8 mouse cellular contexts compared by ENCODE assay signal in genomic region chr16:18400472-18401216, GRCm38 (mm10). TPM values are rescaled to one million over a fixed set of nuclear protein-coding genes. Genes with fewer than 3 reads are reported as not detected.
A peak's percentile ranks its signal among the peaks of the same experiment; 100 is the strongest.
DNase-seq lines count a peak whose midpoint lies in the region; ATAC-seq lines count a peak whose summit lies in the region.

No protein-coding gene starts in this region.

- no peak overlapping the region; the same call in 1 of the 2 replicates for H3K4me2 ChIP-seq in hindbrain, embryonic 16.5 days (ENCODE audit: low read length)
- H3K4me2 ChIP-seq in stomach, embryonic 14.5 days (replicated peaks; ENCODE audit: low read depth, low read length) = no peak overlapping the region

- peak; percentile 7 for DNase-seq in gastrocnemius, postnatal 10 days
- DNase-seq in gastrocnemius, postnatal 36 days = no peak
- peak; percentile 55 for DNase-seq in lung, postnatal 10 days
- DNase-seq in lung, postnatal 25 days (ENCODE audit: low spot score) = no peak
- DNase-seq in adrenal gland, postnatal 25 days = no peak

- intact Hi-C loops in gastrocnemius, postnatal 36 days (cut with DNase I) = no loop called here

- 10% methylated on average over 5 of the region's 7 CpGs for WGBS in hindbrain, embryonic 16.5 days
- WGBS in stomach, embryonic 14.5 days = 42% methylated on average over 7 of the region's 7 CpGs

- H3K9ac ChIP-seq in hindbrain, embryonic 16.5 days (ENCODE audit: low read depth, low read length) = no peak overlapping the region
- no peak overlapping the region for H3K9ac ChIP-seq in stomach, embryonic 14.5 days (replicated peaks; ENCODE audit: low read depth, low read length)

- peaks cover 29% of the 10 kb centered on the region for H3K4me1 ChIP-seq in hindbrain, embryonic 16.5 days (ENCODE audit: control insufficient read depth, insufficient read depth, low read depth, low read length)
- peaks cover 21% of the 10 kb centered on the region for H3K4me1 ChIP-seq in stomach, embryonic 14.5 days (ENCODE audit: control insufficient read depth, insufficient read depth, low read length)

- H3K27me3 ChIP-seq in hindbrain, embryonic 16.5 days (replicated peaks; ENCODE audit: control insufficient read depth, insufficient read depth, low read length) = no peaks in the 10 kb centered on the region
- H3K27me3 ChIP-seq in stomach, embryonic 14.5 days (ENCODE audit: control insufficient read depth, insufficient read depth, low read length) = no peaks in the 10 kb centered on the region

- H3K36me3 ChIP-seq in hindbrain, embryonic 16.5 days (ENCODE audit: control insufficient read depth, insufficient read depth, low read length) = peaks cover 61% of the 10 kb centered on the region
- peaks cover 57% of the 10 kb centered on the region for H3K36me3 ChIP-seq in stomach, embryonic 14.5 days (ENCODE audit: control insufficient read depth, insufficient read depth, low read length)

- H3K4me3 ChIP-seq in hindbrain, embryonic 16.5 days (ENCODE audit: low read length) = no peak overlapping the region
- H3K4me3 ChIP-seq in stomach, embryonic 14.5 days (ENCODE audit: low read depth, low read length) = no peak overlapping the region

- no peaks in the 10 kb centered on the region for H3K9me3 ChIP-seq in hindbrain, embryonic 16.5 days (ENCODE audit: control insufficient read depth, low read length)
- no peaks in the 10 kb centered on the region for H3K9me3 ChIP-seq in stomach, embryonic 14.5 days (ENCODE audit: control insufficient read depth, low read depth, low read length)

- H3K27ac ChIP-seq in hindbrain, embryonic 16.5 days (ENCODE audit: low read depth, low read length) = peak overlapping the region; percentile 69
- H3K27ac ChIP-seq in stomach, embryonic 14.5 days (ENCODE audit: low read length) = peak overlapping the region; percentile 48; the same call in 1 of the 2 replicates

- peak; percentile 89 for ATAC-seq in hindbrain, embryonic 16.5 days
- peak; percentile 81 for ATAC-seq in stomach, embryonic 14.5 days (ENCODE audit: insufficient number of reproducible peaks, insufficient read depth, low FRiP score, low read depth)
- ATAC-seq in activated CD4-positive, CD25-positive, alpha-beta regulatory T cell, adult 4 months = no peak

RNA-seq across cellular contexts. Expression of gene Txnrd2, which starts 25.5 kb away (rescaled TPM):
- 10 to 100 TPM; 12.9 to 13.6 TPM for total RNA-seq in gastrocnemius, postnatal 10 days (2021)
- total RNA-seq in gastrocnemius, postnatal 36 days (2021) = 10 to 100 TPM; 16.4 to 17.6 TPM
- 37.5 and 40.6 TPM in 2 replicates for polyA plus RNA-seq in hindbrain, embryonic 16.5 days (2015; fragmentation: Nextera tagmentation; extraction: Ambion mirVana)
- polyA plus RNA-seq in stomach, embryonic 14.5 days (2014; fragmentation: Nextera tagmentation; extraction: Ambion mirVana) = 18.5 and 18.8 TPM in 2 replicates
- polyA plus RNA-seq in activated CD4-positive, CD25-positive, alpha-beta regulatory T cell, adult 4 months (2017; shearing (Covaris generic)) = 10 to 100 TPM; 16.2 to 21.6 TPM
- 73.7 and 79.7 TPM in 2 replicates for total RNA-seq in adrenal gland, postnatal 25 days (2021)

RNA-seq across cellular contexts. Expression of gene Comt, which starts 26.0 kb away (rescaled TPM):
- 10 to 100 TPM; 44.1 to 47.3 TPM for total RNA-seq in gastrocnemius, postnatal 10 days (2021)
- 10 to 100 TPM; 35.4 to 38.4 TPM for total RNA-seq in gastrocnemius, postnatal 36 days (2021)
- polyA plus RNA-seq in hindbrain, embryonic 16.5 days (2015; fragmentation: Nextera tagmentation; extraction: Ambion mirVana) = 119 and 123 TPM in 2 replicates
- 94.3 and 99.0 TPM in 2 replicates for polyA plus RNA-seq in stomach, embryonic 14.5 days (2014; fragmentation: Nextera tagmentation; extraction: Ambion mirVana)
- 10 to 100 TPM; 45.6 to 60.6 TPM for polyA plus RNA-seq in activated CD4-positive, CD25-positive, alpha-beta regulatory T cell, adult 4 months (2017; shearing (Covaris generic))
- 147 and 150 TPM in 2 replicates for total RNA-seq in adrenal gland, postnatal 25 days (2021)

RNA-seq across cellular contexts. Expression of gene Arvcf, which starts 52.7 kb away (rescaled TPM):
- 10 to 100 TPM; 16.4 to 27.9 TPM for total RNA-seq in gastrocnemius, postnatal 10 days (2021)
- 10 to 100 TPM; 10.2 to 14.3 TPM for total RNA-seq in gastrocnemius, postnatal 36 days (2021)
- 68.3 and 80.3 TPM in 2 replicates for polyA plus RNA-seq in hindbrain, embryonic 16.5 days (2015; fragmentation: Nextera tagmentation; extraction: Ambion mirVana)
- 26.9 and 27.9 TPM in 2 replicates for polyA plus RNA-seq in stomach, embryonic 14.5 days (2014; fragmentation: Nextera tagmentation; extraction: Ambion mirVana)
- under 1 TPM; 0.51 to 0.93 TPM for polyA plus RNA-seq in activated CD4-positive, CD25-positive, alpha-beta regulatory T cell, adult 4 months (2017; shearing (Covaris generic))
- 30.3 and 48.1 TPM in 2 replicates for total RNA-seq in adrenal gland, postnatal 25 days (2021)

RNA-seq across cellular contexts. Expression of gene Tango2, which starts 52.7 kb away (rescaled TPM):
- total RNA-seq in gastrocnemius, postnatal 10 days (2021) = 10 to 100 TPM; 11.9 to 12.6 TPM
- 10 to 100 TPM; 40.3 to 51.5 TPM for total RNA-seq in gastrocnemius, postnatal 36 days (2021)
- 101 and 112 TPM in 2 replicates for polyA plus RNA-seq in hindbrain, embryonic 16.5 days (2015; fragmentation: Nextera tagmentation; extraction: Ambion mirVana)
- 27.2 and 27.4 TPM in 2 replicates for polyA plus RNA-seq in stomach, embryonic 14.5 days (2014; fragmentation: Nextera tagmentation; extraction: Ambion mirVana)
- polyA plus RNA-seq in activated CD4-positive, CD25-positive, alpha-beta regulatory T cell, adult 4 months (2017; shearing (Covaris generic)) = 10 to 100 TPM; 55.4 to 58.0 TPM
- total RNA-seq in adrenal gland, postnatal 25 days (2021) = 39.4 and 57.3 TPM in 2 replicates

Comparison
In these comparisons a context has a peak if more than half of its experiments do, and no peak if none do; other contexts are left out.
1. DNase-seq: peak in gastrocnemius, postnatal 10 days (single experiment) and lung, postnatal 10 days (single experiment); none in gastrocnemius, postnatal 36 days (0 of 2), lung, postnatal 25 days (single experiment) and adrenal gland, postnatal 25 days (single experiment).